Mouse (Mus musculus) kidney, postnatal 0 days (tissue): ENCODE measurements around the gene Gm21972. TPM values are rescaled to one million over a fixed set of nuclear protein-coding genes. Genes with fewer than 3 reads are reported as not detected.

Experiments used
- ATAC-seq: fragments of 200-750 bp; cut with Nextera tagmentation; replicated peaks from 2 replicates; pipeline ENCODE4 v1.8.0; 2017; ENCODE audit warnings: low read depth, moderate number of reproducible peaks, moderate TSS enrichment, moderate library complexity; ENCODE audit not compliant: low FRiP score
- DNase-seq: peaks from one replicate; pipeline ENCODE4 v3.0.0-alpha.2; 2016; ENCODE audit warnings: low spot score
- H3K27ac ChIP-seq: fragments of 300-500 bp; sonication (generic); 2 replicates; pipeline ENCODE4 v1.5.1; 2014; ENCODE audit warnings: mild to moderate bottlenecking
- H3K27me3 ChIP-seq: fragments of 300-500 bp; sonication (generic); 2 replicates; pipeline ENCODE4 v1.6.1; 2014; ENCODE audit warnings: low read length, mixed read lengths; ENCODE audit not compliant: insufficient read depth
- H3K36me3 ChIP-seq: fragments of 300-500 bp; sonication (generic); 2 replicates; pipeline ENCODE4 v1.6.1; 2014; ENCODE audit warnings: low read length, mixed read lengths; ENCODE audit not compliant: insufficient read depth
- H3K4me1 ChIP-seq: fragments of 300-500 bp; sonication (generic); replicated peaks from 2 replicates; pipeline ENCODE4 v1.6.1; 2014; ENCODE audit warnings: antibody characterized with exemption, low read length, mixed read lengths; ENCODE audit not compliant: insufficient read depth
- H3K4me2 ChIP-seq: fragments of 300-500 bp; sonication (generic); 2 replicates; pipeline ENCODE4 v1.6.1; 2014; ENCODE audit warnings: mild to moderate bottlenecking, low read length, moderate library complexity, mixed read lengths
- H3K4me3 ChIP-seq: fragments of 300-500 bp; sonication (generic); replicated peaks from 2 replicates; pipeline ENCODE4 v1.5.1; 2014; ENCODE audit warnings: low read depth, low read length
- H3K9ac ChIP-seq: fragments of 300-500 bp; sonication (generic); 2 replicates; pipeline ENCODE4 v1.6.1; 2014; ENCODE audit warnings: low read depth, low read length
- H3K9me3 ChIP-seq: fragments of 300-500 bp; sonication (generic); replicated peaks from 2 replicates; pipeline ENCODE4 v1.6.1; 2016; ENCODE audit warnings: low read length, inconsistent platforms, mixed read lengths
- CTCF ChIP-seq: IDR thresholded peaks from 2 replicates; pipeline ENCODE4 v1.5.1; 2016; ENCODE audit warnings: antibody characterized with exemption, low read depth, mild to moderate bottlenecking, moderate library complexity
- WGBS: fragments of 180-500 bp; shearing (Covaris S2); extraction: QIAGEN DNeasy Blood & Tissue Kit; methylation state at CpG from one replicate; pipeline ENCODE4 v1.1.7; 2014; 5-methylcytosine and 5-hydroxymethylcytosine counted together
- polyA plus RNA-seq: library from polyadenylated mRNA; unstranded; fragments of >200 nt; fragmentation: Nextera tagmentation; extraction: Ambion mirVana; gene quantifications from 2 replicates; pipeline ENCODE4 v1.2.1, GENCODE M21; 2015

The Gm21972 gene
- polyA plus RNA-seq, 1 experiment from 2014 or later: not detected

DNA sequence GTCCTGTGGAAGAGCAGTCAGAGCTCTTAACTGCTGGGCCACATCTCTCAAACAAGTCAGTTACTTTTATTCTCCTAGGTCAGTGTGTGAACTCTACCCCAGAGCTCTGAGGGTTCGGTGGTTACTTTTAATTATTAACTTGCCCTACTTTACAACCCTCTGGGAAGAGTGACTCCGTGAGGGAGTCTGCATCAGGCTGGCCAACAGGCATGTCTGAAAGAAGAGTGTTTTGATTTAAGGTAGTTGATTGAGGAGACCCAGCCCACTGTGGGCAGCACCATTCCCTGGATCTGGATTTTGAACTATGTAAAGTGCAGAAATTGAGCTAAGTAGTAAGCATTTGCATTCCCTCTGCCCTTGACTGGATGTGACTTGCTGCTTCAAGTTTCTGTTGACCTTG, 42.6 kb downstream of the Gm21972 start:
- Histone ChIP-seq H3K4me2 (no peak overlapping the region), H3K4me1 (no peaks in the 10 kb centered on the region), H3K9me3 (no peaks in the 10 kb centered on the region), H3K27ac (peak overlapping the region; percentile 60), H3K36me3 (0 out of 2 replicates have a peak, but pooled peaks cover 16% of the 10 kb centered on the region), H3K4me3 (no peak overlapping the region), H3K27me3 (no peaks in the 10 kb centered on the region), H3K9ac (no peak overlapping the region)
- WGBS: 48% methylated on average over 2 of the region's 2 CpGs
- TF ChIP-seq CTCF: no peak
- DNase-seq (peak; percentile 25), ATAC-seq (peak; percentile 59)

DNA sequence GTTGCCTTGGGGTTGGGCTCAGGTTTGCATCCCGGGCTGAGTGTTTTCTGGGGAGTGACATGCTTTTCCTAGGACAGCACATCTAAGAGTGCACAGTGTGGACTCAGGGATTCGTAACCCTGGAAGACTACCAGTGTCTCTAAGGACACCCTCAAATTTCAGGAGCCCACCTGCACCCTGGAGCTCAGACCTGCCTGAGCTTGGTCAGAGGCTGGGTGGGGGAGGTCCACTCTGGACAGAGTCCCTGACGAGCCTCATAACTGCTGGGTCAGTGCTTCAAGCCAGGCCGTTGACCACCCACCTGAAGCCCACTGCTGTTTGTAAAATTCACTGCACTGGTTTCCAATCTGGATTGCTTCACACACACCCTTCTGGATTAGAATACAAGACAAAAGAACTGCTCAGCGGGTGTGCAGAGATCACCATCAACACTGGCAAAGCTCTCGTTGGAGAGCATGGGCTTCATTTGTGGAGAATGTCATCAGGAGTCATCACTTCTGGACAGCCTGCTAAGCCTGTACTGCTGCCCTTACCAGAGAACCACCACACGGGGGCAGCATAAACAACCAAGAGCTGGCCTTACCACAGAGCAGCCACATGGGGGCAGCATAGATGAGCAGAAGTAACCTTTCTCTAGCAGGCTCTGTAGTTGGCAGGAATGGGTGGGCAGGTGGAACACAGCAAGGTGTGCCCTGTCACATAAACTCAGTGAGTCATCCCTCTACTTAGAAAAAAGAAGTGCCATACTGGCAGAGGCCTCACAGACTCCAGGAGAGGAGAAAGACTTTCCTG, 45.2 kb downstream of the Gm21972 start:
- no peak overlapping the region for H3K4me3 ChIP-seq

DNA sequence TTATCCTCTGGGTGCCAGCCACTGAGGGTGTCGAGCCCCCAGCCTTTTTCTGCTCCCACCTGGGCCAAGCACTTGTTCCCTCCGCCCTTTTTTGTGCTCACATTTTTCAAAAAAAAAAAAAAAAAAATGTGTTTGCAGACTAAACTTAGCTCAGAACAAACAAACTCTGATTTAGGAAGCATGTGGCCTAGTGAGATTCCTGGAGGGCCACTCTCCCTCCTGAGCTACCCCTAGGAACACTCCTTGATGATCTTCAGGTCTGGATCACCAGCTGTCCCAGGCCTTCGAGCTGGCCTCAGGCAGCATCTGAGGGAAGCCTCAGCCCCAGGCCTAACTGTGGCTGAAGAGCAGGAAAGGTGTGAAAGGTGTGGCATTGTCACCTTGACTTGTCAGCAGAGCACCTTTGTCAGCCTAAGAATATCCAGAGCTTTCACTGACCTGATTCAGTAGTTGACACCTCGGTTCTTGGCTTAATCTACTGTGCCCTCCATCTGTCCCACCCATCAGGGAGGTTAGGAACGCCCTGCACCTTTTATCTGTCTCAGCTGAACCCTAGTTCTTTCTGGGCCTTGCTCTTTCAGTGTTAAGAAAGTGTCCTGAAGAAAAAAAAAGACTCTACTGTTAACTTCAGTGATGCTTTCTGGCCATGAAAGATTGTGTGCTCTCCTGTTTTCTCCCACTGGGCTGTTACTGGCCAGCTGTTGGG, 48.7 kb downstream of the Gm21972 start:
- Histone ChIP-seq H3K4me2 (no peak overlapping the region), H3K4me3 (no peak overlapping the region), H3K36me3 (no peaks in the 10 kb centered on the region), H3K4me1 (no peaks in the 10 kb centered on the region), H3K27me3 (no peaks in the 10 kb centered on the region), H3K9ac (no peak overlapping the region), H3K9me3 (no peaks in the 10 kb centered on the region), H3K27ac (no peak overlapping the region)
- DNase-seq: no peak
- TF ChIP-seq CTCF: no peak
- ATAC-seq: no peak
- WGBS: 71% methylated on average over 5 of the region's 5 CpGs

More for the DNA sequence above, 45.2 kb downstream of the Gm21972 start:
- WGBS: 47% methylated on average over 7 of the region's 7 CpGs
- no peaks in the 10 kb centered on the region for H3K27me3 ChIP-seq
- DNase-seq (peak; percentile 93), ATAC-seq (peak; percentile 76)
- no peak overlapping the region for H3K27ac ChIP-seq
- TF ChIP-seq CTCF: peak; percentile 100
- no peaks in the 10 kb centered on the region for H3K9me3 ChIP-seq
- no peak overlapping the region for H3K4me2 ChIP-seq
- H3K4me1 ChIP-seq: no peaks in the 10 kb centered on the region
- 0 out of 2 replicates have a peak, but pooled peaks cover 12% of the 10 kb centered on the region for H3K36me3 ChIP-seq
- no peak overlapping the region for H3K9ac ChIP-seq

DNA sequence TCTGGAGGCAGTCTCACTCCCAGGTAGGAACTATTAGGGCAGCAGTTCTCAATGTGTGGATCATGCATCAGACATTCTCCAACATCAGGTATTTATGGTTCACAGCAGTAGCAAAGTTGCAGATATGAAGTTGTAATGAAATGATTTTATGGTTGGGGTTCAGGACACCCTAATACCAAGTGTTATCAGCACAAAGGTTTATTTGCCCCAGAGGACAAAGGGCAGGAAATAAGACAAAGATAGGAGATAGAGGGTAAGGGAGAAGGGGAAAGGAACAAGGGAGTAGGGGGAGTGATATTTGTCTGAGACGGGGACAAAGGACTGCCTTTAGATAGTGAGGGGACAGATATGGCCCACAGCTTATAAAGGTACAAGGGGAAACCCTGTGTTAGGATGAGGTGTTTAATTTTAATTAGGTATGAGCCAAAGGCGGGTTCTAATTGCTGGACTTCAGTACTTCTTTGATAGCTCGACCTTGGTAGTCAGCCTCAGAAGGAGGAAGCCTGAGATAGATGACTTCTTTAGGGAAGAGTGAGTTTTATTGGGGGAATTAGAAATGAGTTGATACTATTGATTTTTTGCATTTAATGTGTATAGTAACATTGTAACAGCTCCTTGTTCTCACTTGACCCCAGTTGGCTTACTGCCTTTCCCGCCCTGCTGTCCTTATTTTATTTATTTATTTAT, 50.3 kb downstream of the Gm21972 start:
- Histone ChIP-seq H3K4me3 (no peak overlapping the region), H3K9ac (no peak overlapping the region), H3K4me2 (no peak overlapping the region), H3K27me3 (no peaks in the 10 kb centered on the region), H3K4me1 (no peaks in the 10 kb centered on the region), H3K36me3 (no peaks in the 10 kb centered on the region), H3K9me3 (no peaks in the 10 kb centered on the region), H3K27ac (no peak overlapping the region)
- DNase-seq (no peak), ATAC-seq (no peak)
- 80% methylated on average over 4 of the region's 4 CpGs for WGBS
- no peak for TF ChIP-seq CTCF

DNA sequence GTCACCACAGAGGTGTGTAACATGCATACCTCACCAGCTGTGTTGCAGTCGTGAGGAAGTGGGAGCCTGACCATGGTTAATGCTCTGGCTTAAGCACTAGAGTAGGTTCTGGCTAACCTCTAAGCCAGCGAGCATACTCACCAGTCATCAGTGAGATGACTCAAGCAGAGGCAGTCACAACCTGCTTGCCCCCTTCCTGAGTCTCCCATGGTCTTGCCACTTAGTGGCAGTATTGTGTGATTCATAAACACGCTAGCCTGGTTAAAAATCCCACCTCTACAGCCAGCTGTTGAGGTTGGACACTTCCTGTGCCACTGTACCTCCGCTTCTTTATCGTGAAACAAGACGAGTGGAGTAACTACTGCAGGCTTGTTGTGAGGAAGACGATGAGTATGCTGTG, 53.3 kb downstream of the Gm21972 start:
- DNase-seq (no peak), ATAC-seq (no peak)
- H3K4me2 ChIP-seq: no peak overlapping the region
- no peaks in the 10 kb centered on the region for H3K27me3 ChIP-seq
- no peak for TF ChIP-seq CTCF
- 84% methylated on average over 7 of the region's 7 CpGs for WGBS
- no peak overlapping the region for H3K4me3 ChIP-seq
- H3K36me3 ChIP-seq: no peaks in the 10 kb centered on the region
- H3K4me1 ChIP-seq: no peaks in the 10 kb centered on the region
- H3K27ac ChIP-seq: no peak overlapping the region
- no peaks in the 10 kb centered on the region for H3K9me3 ChIP-seq
- no peak overlapping the region for H3K9ac ChIP-seq

DNA sequence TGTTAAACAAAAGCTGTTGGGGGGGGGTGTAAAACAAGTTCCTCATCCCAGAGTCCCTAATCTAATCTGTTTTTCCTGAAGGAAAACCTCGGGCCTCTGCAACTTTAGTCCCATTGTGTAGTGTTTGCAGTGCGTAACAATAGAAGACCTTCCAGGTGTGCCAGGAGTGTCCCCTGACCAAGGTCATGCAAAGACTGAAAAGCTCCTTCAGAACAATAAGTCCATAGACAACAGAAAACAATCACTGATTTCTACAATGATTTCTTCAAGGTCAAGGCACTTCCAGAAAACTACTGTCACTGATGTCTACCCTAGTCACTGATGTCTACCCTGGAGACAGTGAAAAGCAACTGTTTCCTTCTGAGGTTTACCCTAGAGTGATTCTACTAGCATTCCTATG, 54.4 kb downstream of the Gm21972 start:
- Histone ChIP-seq H3K27me3 (no peaks in the 10 kb centered on the region), H3K27ac (peak overlapping the region; percentile 11; the same call in 1 of the 2 replicates), H3K9me3 (no peaks in the 10 kb centered on the region), H3K4me3 (no peak overlapping the region), H3K4me1 (no peaks in the 10 kb centered on the region), H3K4me2 (no peak overlapping the region), H3K36me3 (no peaks in the 10 kb centered on the region), H3K9ac (no peak overlapping the region)
- no peak for DNase-seq
- WGBS: 56% methylated on average over 2 of the region's 2 CpGs
- ATAC-seq: no peak
- TF ChIP-seq CTCF: no peak
